ENCODE assay signal across 15 mouse cellular contexts in genomic region chr1:138703291-138703690, GRCm38 (mm10).
A peak's percentile ranks its signal among the peaks of the same experiment; 100 is the strongest.
DNase-seq lines count a peak whose midpoint lies in the region; ATAC-seq and TF ChIP-seq lines count a peak whose summit lies in the region.
"Had no signal": no experiment of that assay in that cellular context is flagged by ENCODE, and none has a peak within 500 bp of the region (broad histone marks: within the 10 kb centered on the region; RNA-seq: fewer than 3 reads in every experiment).

No protein-coding gene starts in this region.

- H3K4me1 ChIP-seq in limb, embryonic 14.5 days (ENCODE audit: control insufficient read depth, insufficient read depth, low read length) = no peaks in the 10 kb centered on the region
- no peaks in the 10 kb centered on the region for H3K4me1 ChIP-seq in limb, embryonic 10.5 days
- H3K4me1 ChIP-seq: intestine, embryonic 15.5 days; liver, embryonic 15.5 days; midbrain, embryonic 13.5 days had no signal

- no peak for TF ChIP-seq POLR2A in limb, embryonic 14.5 days (IDR thresholded peaks at IDR 0.05; ENCODE audit: borderline replicate concordance, extremely low read depth, insufficient read depth, insufficient read length)

- TF ChIP-seq CTCF in gastrocnemius, adult 2 months (IDR thresholded peaks at IDR 0.05) = peak; percentile 31; the same call in 1 of the 2 replicates

- H3K4me2 ChIP-seq in limb, embryonic 14.5 days (replicated peaks; ENCODE audit: low read depth, low read length, severe bottlenecking) = no peak overlapping the region
- H3K4me2 ChIP-seq: heart, embryonic 13.5 days; intestine, embryonic 15.5 days; liver, embryonic 15.5 days; midbrain, embryonic 13.5 days had no signal

- H3K9ac ChIP-seq in limb, embryonic 14.5 days (ENCODE audit: low read depth, low read length, severe bottlenecking) = no peak overlapping the region
- H3K9ac ChIP-seq: heart, embryonic 13.5 days; intestine, embryonic 15.5 days; liver, embryonic 15.5 days; midbrain, embryonic 13.5 days had no signal

- no peak overlapping the region for H3K4me3 ChIP-seq in gastrocnemius, adult 2 months
- H3K4me3 ChIP-seq in limb, embryonic 14.5 days (replicated peaks; ENCODE audit: low read length) = no peak overlapping the region
- no peak overlapping the region for H3K4me3 ChIP-seq in limb, embryonic 10.5 days
- H3K4me3 ChIP-seq: heart, embryonic 13.5 days; intestine, embryonic 15.5 days; liver, embryonic 15.5 days; midbrain, embryonic 13.5 days had no signal

- H3K27me3 ChIP-seq in limb, embryonic 14.5 days (ENCODE audit: control insufficient read depth, insufficient read depth, low read length) = no peaks in the 10 kb centered on the region
- H3K27me3 ChIP-seq in limb, embryonic 10.5 days (ENCODE audit: low read depth, poor library complexity, severe bottlenecking) = no peaks in the 10 kb centered on the region
- H3K27me3 ChIP-seq: heart, embryonic 13.5 days; intestine, embryonic 15.5 days; liver, embryonic 15.5 days; midbrain, embryonic 13.5 days had no signal

- intact Hi-C loops in gastrocnemius, adult 2 months (cut with DNase I) = loop anchor here (5.0 kb wide), 1 partner anchor 376 kb away; no protein-coding TSS in a partner anchor

- H3K9me3 ChIP-seq in limb, embryonic 14.5 days (ENCODE audit: control insufficient read depth, low read length) = no peaks in the 10 kb centered on the region
- H3K9me3 ChIP-seq in limb, embryonic 10.5 days (replicated peaks) = no peaks in the 10 kb centered on the region
- H3K9me3 ChIP-seq: heart, embryonic 13.5 days; intestine, embryonic 15.5 days; liver, embryonic 15.5 days; midbrain, embryonic 13.5 days had no signal

- ATAC-seq in limb, embryonic 14.5 days (ENCODE audit: low FRiP score, low read depth) = no peak
- ATAC-seq: intestine, embryonic 15.5 days; midbrain, embryonic 13.5 days had no signal

- H3K27ac ChIP-seq in gastrocnemius, adult 2 months = no peak overlapping the region
- no peak overlapping the region for H3K27ac ChIP-seq in limb, embryonic 14.5 days (replicated peaks; ENCODE audit: low read depth, low read length)
- H3K27ac ChIP-seq in limb, embryonic 10.5 days = no peak overlapping the region
- H3K27ac ChIP-seq: heart, embryonic 13.5 days; intestine, embryonic 15.5 days; liver, embryonic 15.5 days; macrophage; midbrain, embryonic 13.5 days had no signal

- H3K36me3 ChIP-seq in limb, embryonic 14.5 days (ENCODE audit: control insufficient read depth, insufficient read depth, low read length) = no peaks in the 10 kb centered on the region
- no peaks in the 10 kb centered on the region for H3K36me3 ChIP-seq in limb, embryonic 10.5 days
- H3K36me3 ChIP-seq: heart, embryonic 13.5 days; intestine, embryonic 15.5 days; liver, embryonic 15.5 days; midbrain, embryonic 13.5 days had no signal

- no peak for DNase-seq in gastrocnemius, adult 2 months
- DNase-seq in gastrocnemius, adult 8-10 months (ENCODE audit: low spot score in 2 of 2) = no peak
- DNase-seq in limb, embryonic 14.5 days (ENCODE audit: low spot score) = peak; percentile 13
- DNase-seq in limb, embryonic 10.5 days (ENCODE audit: low spot score) = no peak
- peak; percentile 23 for DNase-seq in MN1 (ENCODE audit: low spot score)
- peak; percentile 56 for DNase-seq in retina, embryonic 14.5 days (ENCODE audit: low spot score)
- DNase-seq in adrenal gland, postnatal 10 days = no peak
- DNase-seq: cerebellum, adult 2 months; kidney, postnatal 36 days; right cerebral cortex, postnatal 14 days had no signal

- 74% methylated on average over 5 of the region's 5 CpGs for WGBS in limb, embryonic 14.5 days
- 82% methylated on average over 5 of the region's 5 CpGs for WGBS in limb, embryonic 10.5 days

Comparison
In these comparisons a context has a peak if more than half of its experiments do, and no peak if none do; other contexts are left out.
1. DNase-seq: peak in limb, embryonic 14.5 days (single experiment), MN1 (single experiment) and retina, embryonic 14.5 days (single experiment); none in gastrocnemius, adult 2 months (single experiment), gastrocnemius, adult 8-10 months (0 of 2), limb, embryonic 10.5 days (single experiment) and adrenal gland, postnatal 10 days (single experiment).